Mouse (Mus musculus) limb, embryonic 10.5 days (tissue): ENCODE measurements around the gene Antxr1. TPM values are rescaled to one million over a fixed set of nuclear protein-coding genes. Genes with fewer than 3 reads are reported as not detected.
"Not testable (repeated sequence)": the region's sequence is repeated elsewhere in the genome, so short reads cannot be mapped to it uniquely, and the experiment has no call there.

ENCODE experiments used
- DNase-seq: peaks from one replicate; pipeline ENCODE4 v3.0.0-alpha.2; 2017; ENCODE audit warnings: low spot score
- H3K27ac ChIP-seq: fragments of 300-500 bp; sonication (generic); 2 replicates; pipeline ENCODE4 v1.5.1; 2016; ENCODE audit warnings: mild to moderate bottlenecking
- H3K27me3 ChIP-seq: fragments of 300-500 bp; sonication (generic); 2 replicates; pipeline ENCODE4 v1.6.1; 2016; ENCODE audit warnings: low read depth, mild to moderate bottlenecking; ENCODE audit not compliant: poor library complexity, severe bottlenecking
- H3K36me3 ChIP-seq: fragments of 300-500 bp; sonication (generic); 2 replicates; pipeline ENCODE4 v1.6.1; 2016; ENCODE audit warnings: mild to moderate bottlenecking, moderate library complexity
- H3K4me1 ChIP-seq: fragments of 300-500 bp; sonication (generic); 2 replicates; pipeline ENCODE4 v1.6.1; 2016
- H3K4me3 ChIP-seq: fragments of 300-500 bp; sonication (generic); 2 replicates; pipeline ENCODE4 v1.5.1; 2016; ENCODE audit warnings: mild to moderate bottlenecking, moderate library complexity
- H3K9me3 ChIP-seq: fragments of 300-500 bp; sonication (generic); replicated peaks from 2 replicates; pipeline ENCODE4 v1.6.1; 2016; ENCODE audit warnings: mild to moderate bottlenecking
- WGBS: fragments of 180-500 bp; shearing (Covaris S2); methylation state at CpG from one replicate; pipeline ENCODE4 v1.1.7; 2016; 5-methylcytosine and 5-hydroxymethylcytosine counted together
- polyA plus RNA-seq: library from polyadenylated mRNA; unstranded; fragments of >200 nt; fragmentation: Nextera tagmentation; extraction: Ambion mirVana; gene quantifications from 2 replicates; pipeline ENCODE4 v1.2.1, GENCODE M21; 2016

The Antxr1 gene
- polyA plus RNA-seq, 1 experiment from 2014 or later: 9.5 TPM

DNA sequence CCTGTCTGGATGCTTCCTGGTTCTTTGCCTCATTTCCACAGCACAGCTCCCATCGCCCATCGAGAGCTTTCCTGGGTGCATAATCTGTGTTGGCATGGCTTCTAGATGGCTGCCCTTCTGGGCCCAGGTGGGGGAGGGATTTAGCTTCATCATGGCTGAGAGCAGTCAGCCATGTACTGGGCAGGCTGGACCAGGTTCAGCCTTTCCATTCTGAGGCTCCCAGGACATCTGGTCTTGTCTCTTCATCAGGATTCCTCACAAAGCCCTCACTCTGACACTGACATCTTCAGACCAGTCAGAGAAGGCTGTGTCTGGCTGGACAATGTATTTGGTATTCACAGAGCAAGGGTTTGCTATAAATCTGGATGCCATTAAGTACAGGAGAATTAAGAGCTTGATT is 219.6 kb downstream of the Antxr1 start:
- DNase-seq: no peak
- Histone ChIP-seq H3K9me3 (no peaks in the 10 kb centered on the region), H3K4me3 (no peak overlapping the region), H3K27me3 (no peaks in the 10 kb centered on the region), H3K27ac (no peak overlapping the region), H3K36me3 (no peaks in the 10 kb centered on the region), H3K4me1 (peaks cover 22% of the 10 kb centered on the region)
- 89% methylated on average over 2 of the region's 2 CpGs for WGBS

DNA sequence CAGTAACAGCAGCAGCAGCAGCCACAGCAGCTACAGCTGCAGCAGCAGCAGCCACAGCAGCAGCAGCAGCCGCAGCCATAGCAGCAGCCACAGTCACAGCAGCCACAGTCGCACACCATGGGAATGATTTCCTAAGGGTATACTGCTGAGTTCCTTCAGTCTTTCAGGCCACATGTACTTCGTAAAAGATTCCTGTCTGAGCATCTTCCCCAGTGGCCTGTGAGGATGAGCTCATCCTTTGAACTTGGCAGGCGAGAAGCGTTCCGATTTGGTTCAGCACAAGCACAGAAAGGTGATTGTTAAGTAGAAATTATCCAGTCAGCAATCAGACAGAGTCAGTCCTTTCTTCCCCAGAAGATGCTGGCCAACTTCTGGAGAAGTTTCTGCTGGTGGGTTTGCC is 223.5 kb downstream of the Antxr1 start:
- DNase-seq: no peak
- Histone ChIP-seq H3K4me1 (peaks cover 12% of the 10 kb centered on the region), H3K27me3 (no peaks in the 10 kb centered on the region), H3K4me3 (no peak overlapping the region), H3K9me3 (no peaks in the 10 kb centered on the region), H3K27ac (peak overlapping the region; percentile 36), H3K36me3 (no peaks in the 10 kb centered on the region)
- 89% methylated on average over 6 of the region's 6 CpGs for WGBS

DNA sequence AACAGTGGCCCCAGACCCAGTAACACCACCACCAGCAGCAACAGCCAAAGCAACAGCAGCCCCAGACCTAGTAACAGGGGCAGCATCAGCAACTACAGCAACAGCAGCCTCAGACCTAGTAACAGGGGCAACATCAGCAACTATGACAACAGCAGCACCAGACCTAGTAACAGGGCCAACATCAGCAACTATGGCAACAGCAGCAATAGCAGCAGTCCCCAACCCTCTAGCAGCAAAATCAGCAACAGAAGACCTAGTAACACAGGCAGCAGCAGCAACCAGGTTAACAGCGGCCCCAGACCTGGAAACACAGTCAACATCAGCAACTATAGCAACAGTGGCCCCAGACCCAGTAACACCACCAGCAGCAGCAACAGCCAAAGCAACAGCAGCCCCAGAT is 224.1 kb downstream of the Antxr1 start:
- H3K27ac ChIP-seq: peak overlapping the region; percentile 36; the same call in 1 of the 2 replicates
- H3K9me3 ChIP-seq: no peaks in the 10 kb centered on the region
- no peak for DNase-seq
- H3K4me1 ChIP-seq: peaks cover 12% of the 10 kb centered on the region
- no peaks in the 10 kb centered on the region for H3K36me3 ChIP-seq
- WGBS: 95% methylated on average over 1 of the region's 1 CpGs
- H3K4me3 ChIP-seq: no peak overlapping the region
- no peaks in the 10 kb centered on the region for H3K27me3 ChIP-seq

DNA sequence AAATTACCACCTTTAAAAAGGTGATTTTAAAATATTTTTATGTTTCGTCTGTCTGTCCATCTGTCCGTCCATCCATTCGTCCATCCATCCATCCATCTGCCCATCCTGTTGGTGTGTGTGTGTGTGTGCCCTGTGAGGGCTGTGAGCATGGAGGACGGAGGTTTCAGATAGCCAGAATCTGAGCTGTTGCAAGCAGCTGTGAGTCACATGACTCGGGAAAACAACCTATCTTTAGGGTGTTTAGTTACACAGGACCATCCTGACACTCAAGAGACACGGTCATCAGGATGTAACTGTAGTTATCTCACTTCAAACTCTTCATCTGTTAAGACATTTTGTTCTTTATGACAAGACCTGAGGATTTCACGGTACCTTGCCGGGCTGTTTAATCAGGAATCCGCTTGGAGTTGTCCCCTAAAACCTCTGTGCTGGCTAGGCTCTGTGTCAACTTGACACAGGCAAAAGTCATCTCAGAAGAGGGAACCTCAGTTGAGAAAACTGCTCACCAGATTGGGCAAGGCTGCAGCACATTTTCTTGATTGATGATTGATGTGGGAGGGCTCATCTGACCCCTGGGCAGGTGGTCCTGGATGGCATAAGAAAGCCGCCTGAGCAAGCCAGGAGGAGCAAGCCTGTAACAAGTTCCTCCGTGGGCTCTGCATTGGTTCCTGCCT is 231.4 kb downstream of the Antxr1 start, which contains the start of gene D6Ertd527e:
D6Ertd527e (plus strand) TSS at position 624 of the 674 bp plus-strand sequence.
- no peaks in the 10 kb centered on the region for H3K9me3 ChIP-seq
- no peak within 1 kb of the TSS for H3K27ac ChIP-seq
- 83% methylated on average over 11 of the region's 11 CpGs for WGBS

DNA sequence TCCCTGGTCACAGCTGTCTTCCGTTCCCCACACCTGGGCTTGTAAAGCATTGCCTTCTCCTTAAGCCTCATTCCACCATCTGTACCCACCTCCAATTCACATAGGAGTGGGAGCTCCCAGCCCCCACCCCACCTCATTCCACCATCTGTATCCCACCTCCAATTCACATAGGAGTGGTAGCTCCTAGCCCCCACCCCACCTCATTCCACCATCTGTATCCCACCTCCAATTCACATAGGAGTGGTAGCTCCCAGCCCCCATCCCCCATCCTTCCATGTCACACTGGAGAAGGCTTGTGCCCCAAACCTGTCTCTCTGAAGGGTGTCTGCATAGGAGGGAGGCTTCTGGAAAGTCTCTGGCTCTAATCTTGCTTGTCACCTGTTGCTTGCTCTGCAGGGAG is 232.3 kb downstream of the Antxr1 start:
- no peak for DNase-seq
- 72% methylated on average over 1 of the region's 1 CpGs for WGBS
- no peaks in the 10 kb centered on the region for H3K9me3 ChIP-seq

More for the DNA sequence above, 231.4 kb downstream of the Antxr1 start, which contains the start of gene D6Ertd527e:
- Histone ChIP-seq H3K4me1 (peaks cover 29% of the 10 kb centered on the region), H3K36me3 (no peaks in the 10 kb centered on the region), H3K27me3 (no peaks in the 10 kb centered on the region), H3K4me3 (no peak within 1 kb of the TSS)
- no peak for DNase-seq

DNA sequence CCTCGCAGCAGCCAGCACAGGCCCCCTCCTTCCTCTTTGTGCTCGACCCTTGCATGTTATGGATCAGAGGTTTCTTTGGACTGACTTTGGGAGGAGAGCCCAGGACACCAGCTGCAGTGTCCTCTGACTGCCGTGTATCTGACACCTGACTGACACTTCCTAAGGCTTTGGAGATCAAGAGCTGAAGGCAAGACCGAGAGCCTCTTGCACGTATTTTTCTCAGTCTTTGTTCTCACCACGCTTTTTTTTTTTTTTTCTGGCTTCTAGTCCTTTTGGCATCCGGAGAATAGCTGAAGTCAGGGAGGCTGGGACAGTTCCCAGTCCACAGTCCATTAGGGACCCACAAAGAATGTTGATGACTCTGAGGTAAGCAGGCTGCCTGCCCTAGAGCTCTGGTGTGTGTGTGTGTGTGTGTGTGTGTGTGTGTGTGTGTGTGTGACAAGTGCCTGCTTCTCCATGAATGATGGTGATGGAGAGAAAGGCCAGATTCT is 233.2 kb downstream of the Antxr1 start:
- Histone ChIP-seq H3K9me3 (no peaks in the 10 kb centered on the region), H3K27ac (peak overlapping the region; percentile 58), H3K27me3 (no peaks in the 10 kb centered on the region), H3K4me1 (peaks cover 33% of the 10 kb centered on the region), H3K4me3 (no peak overlapping the region), H3K36me3 (no peaks in the 10 kb centered on the region)
- DNase-seq: no peak
- WGBS: 23% methylated on average over 7 of the region's 7 CpGs

More for the DNA sequence above, 232.3 kb downstream of the Antxr1 start:
- H3K36me3 ChIP-seq: no peaks in the 10 kb centered on the region
- H3K4me1 ChIP-seq: peaks cover 33% of the 10 kb centered on the region
- H3K27ac ChIP-seq: 0 out of 2 replicates have a peak overlapping the region, but pooled peaks have one; percentile 50
- no peaks in the 10 kb centered on the region for H3K27me3 ChIP-seq
- H3K4me3 ChIP-seq: no peak overlapping the region

DNA sequence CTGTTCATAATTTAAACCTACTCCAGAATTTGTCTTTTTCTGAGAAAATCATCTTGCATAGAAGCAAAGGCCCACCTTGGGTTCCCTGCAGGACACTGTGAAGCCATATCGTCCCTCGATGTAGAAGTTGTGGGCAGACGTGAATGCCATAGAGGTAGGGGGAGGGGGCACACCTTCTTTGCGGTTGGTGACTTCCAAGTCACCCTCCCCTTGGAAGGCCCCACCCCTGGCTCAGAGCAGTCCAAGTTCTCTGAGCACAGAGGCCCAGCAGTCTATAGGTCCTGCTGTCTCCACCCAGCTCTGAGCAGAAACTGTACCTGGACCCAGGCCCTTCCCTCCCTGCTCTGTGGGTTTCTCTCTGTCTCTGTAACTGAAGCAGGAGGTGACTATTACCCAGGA is 233.7 kb downstream of the Antxr1 start:
- Histone ChIP-seq H3K27me3 (no peaks in the 10 kb centered on the region), H3K9me3 (no peaks in the 10 kb centered on the region), H3K27ac (peak overlapping the region; percentile 58), H3K4me3 (no peak overlapping the region), H3K36me3 (no peaks in the 10 kb centered on the region), H3K4me1 (peaks cover 33% of the 10 kb centered on the region)
- DNase-seq: peak; percentile 49
- WGBS: 37% methylated on average over 4 of the region's 4 CpGs

DNA sequence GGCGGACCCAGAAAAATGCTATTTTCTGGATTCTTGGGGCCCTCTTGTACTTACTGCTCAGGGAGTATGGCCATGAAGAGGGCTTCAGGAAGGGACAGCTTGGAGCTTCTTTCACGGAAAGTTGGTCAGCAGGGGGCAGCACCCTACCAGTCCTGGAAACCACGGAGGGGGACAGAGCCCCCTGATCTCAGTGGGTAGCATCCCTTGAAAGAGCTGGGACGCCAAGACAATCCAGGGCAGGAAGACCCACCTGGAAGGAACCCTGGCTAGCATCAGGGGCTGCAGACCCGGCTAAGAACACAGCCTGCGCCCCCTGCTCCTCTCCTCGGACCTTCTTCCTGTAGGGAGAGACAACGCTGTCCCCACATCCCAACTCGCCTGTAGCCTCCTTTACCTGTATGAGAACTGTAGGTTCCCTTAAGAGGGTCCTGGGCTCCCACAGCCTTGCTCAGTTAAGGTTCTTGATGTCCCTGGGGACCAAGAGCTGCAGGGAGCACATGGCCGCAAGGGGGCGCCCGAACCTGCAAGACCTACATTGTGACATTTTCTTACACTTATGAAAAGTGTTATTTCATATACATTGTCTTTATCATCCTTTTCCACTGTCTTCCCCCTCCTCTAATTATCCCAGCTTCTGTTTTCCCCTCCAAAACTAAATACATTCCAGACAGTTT is 234.2 kb downstream of the Antxr1 start:
- H3K36me3 ChIP-seq: no peaks in the 10 kb centered on the region
- 13% methylated on average over 12 of the region's 12 CpGs for WGBS
- no peaks in the 10 kb centered on the region for H3K9me3 ChIP-seq
- H3K4me3 ChIP-seq: peak overlapping the region; percentile 36
- peak overlapping the region; percentile 81 for H3K27ac ChIP-seq
- peaks cover 33% of the 10 kb centered on the region for H3K4me1 ChIP-seq
- H3K27me3 ChIP-seq: no peaks in the 10 kb centered on the region
- peak; percentile 89 for DNase-seq

DNA sequence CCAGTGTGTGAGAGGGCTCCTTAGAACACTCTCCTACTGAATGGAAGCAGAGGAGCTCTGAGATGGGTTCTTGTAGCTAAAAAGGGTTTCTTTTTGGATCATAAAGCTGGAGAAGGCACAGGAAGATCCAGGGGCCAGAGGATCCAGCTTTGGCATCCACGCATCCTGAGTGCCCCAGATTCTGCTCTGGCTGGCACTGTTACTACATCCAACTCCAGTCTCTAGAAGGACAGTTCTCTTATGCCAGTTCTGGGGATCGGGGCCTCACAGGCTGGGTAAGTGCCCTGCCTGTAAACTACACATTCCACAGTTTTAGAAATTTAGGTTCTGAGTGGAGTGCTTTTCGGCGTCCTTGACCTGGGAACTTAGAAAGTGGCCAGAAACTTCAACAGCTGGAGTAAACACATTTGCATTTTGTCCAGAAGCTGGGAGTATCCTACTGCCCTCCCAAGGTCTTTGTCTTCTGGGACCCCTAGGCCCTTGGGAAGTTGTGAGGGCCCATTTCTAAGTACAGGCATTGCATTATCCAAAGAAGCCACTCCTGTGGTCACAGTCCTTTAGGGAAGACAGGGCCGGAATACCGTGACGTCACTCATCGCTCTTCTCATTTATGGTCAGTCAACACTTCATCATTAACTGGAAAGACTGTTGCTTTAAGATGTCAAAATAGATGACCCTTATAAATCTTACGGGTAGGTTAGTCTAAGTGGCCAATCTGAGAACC is 235.2 kb downstream of the Antxr1 start:
- no peaks in the 10 kb centered on the region for H3K27me3 ChIP-seq
- WGBS: 78% methylated on average over 9 of the region's 9 CpGs
- no peak overlapping the region for H3K4me3 ChIP-seq
- no peak for DNase-seq
- H3K4me1 ChIP-seq: peaks cover 33% of the 10 kb centered on the region
- 0 out of 2 replicates have a peak overlapping the region, but pooled peaks have one; percentile 7 for H3K27ac ChIP-seq
- H3K9me3 ChIP-seq: no peaks in the 10 kb centered on the region
- no peaks in the 10 kb centered on the region for H3K36me3 ChIP-seq

DNA sequence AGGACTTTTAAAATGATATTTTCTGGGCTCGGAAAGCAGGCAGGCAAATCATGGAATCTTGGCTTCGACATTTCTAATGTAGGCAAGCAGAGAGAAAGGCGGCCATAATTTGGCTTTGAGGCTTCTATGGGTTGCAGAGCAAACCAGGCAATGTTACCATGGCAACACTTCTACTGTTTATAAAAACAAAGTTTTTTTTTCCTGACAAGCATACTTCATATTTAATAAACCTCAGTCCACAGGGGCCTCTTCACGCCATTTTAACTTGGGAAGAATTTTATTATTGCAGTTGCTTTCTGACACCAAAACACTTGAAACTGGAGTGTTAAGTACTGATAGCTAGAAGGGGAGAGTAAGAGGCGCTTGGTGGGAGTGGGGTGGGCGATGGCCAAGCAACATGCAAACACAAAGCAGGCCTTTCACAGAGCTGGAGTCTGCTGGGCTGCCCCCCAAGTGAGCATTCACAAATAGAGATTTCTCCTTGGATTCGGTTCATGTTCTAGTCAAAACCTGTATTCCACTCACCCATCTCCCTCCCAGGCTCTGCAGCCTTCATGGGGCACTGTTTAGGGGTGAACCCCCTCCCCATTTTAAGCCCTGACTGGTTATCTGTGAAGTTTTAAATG is 235.8 kb downstream of the Antxr1 start:
- 83% methylated on average over 7 of the region's 7 CpGs for whole genome bisulfite sequencing
- no peaks in the 10 kb centered on the region for H3K9me3 ChIP-seq
- H3K36me3 ChIP-seq: no peaks in the 10 kb centered on the region
- H3K4me3 ChIP-seq: no peak overlapping the region
- H3K27ac ChIP-seq: 0 out of 2 replicates have a peak overlapping the region, but pooled peaks have one; percentile 7
- DNase-seq: no peak
- no peaks in the 10 kb centered on the region for H3K27me3 ChIP-seq
- H3K4me1 ChIP-seq: peaks cover 33% of the 10 kb centered on the region

DNA sequence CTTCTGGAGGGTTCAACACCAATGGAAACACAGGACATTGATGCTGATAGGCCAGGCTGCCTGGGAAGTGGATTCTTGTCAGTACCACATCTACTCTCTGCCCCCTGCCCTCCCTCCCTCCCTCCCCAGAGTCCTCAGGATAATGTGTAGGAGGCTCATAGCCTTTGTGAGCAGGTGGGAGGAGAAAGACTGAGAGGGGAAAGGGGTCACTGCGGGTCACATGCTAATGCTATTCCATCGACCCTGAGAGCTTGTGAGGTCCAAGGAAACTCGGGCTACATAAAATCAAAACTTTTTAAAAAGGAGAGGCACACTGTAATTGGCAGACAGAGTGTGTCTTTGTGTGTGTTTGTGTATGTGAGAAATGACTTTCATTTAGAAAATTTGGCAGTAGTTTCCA is 236.4 kb downstream of the Antxr1 start:
- H3K27ac ChIP-seq: no peak overlapping the region

DNA sequence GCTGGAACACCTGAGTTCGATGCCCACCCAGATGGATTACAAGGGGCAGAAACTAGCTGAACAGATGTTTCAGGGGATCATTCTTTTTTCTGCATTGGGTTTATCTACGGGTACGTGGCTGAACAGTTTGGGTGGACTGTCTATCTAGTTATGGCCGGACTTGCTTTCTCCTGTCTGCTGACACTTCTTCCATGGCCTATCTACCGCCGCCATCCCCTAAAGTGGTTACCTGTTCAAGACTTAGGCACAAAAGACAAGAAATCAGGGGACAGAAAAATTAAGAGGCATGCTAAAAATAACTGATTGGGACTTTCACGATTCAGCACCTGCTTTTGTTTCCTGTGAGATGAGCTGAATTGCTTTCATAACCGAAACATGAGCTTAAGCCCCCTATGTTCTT is 242.0 kb downstream of the Antxr1 start:
- 93% methylated on average over 8 of the region's 8 CpGs for WGBS
- not testable (repeated sequence) for H3K9me3 ChIP-seq, H3K4me1 ChIP-seq, H3K4me3 ChIP-seq, H3K27ac ChIP-seq, H3K27me3 ChIP-seq, DNase-seq
- H3K36me3 ChIP-seq: peaks cover 37% of the 10 kb centered on the region

More for the DNA sequence above, 236.4 kb downstream of the Antxr1 start:
- Histone ChIP-seq H3K9me3 (no peaks in the 10 kb centered on the region), H3K4me3 (no peak overlapping the region), H3K36me3 (no peaks in the 10 kb centered on the region), H3K27me3 (no peaks in the 10 kb centered on the region), H3K4me1 (peaks cover 33% of the 10 kb centered on the region)
- peak; percentile 26 for DNase-seq
- WGBS: 35% methylated on average over 3 of the region's 3 CpGs
